Mouse (Mus musculus) thymus, adult 2 months (tissue): ENCODE measurements around the gene Slpi.

Source experiments
- CTCF ChIP-seq: fragments of 200-500 bp; IDR thresholded peaks from 2 replicates; pipeline ENCODE4 v1.5.1; 2012; ENCODE audit warnings: mild to moderate bottlenecking, control low read depth, low read length, moderate library complexity, borderline replicate concordance; ENCODE audit not compliant: control insufficient read depth, poor library complexity, insufficient read depth; ENCODE audit errors: extremely low read depth
- POLR2A ChIP-seq: fragments of 200-500 bp; IDR thresholded peaks from 2 replicates; pipeline ENCODE4 v1.6.1; 2012; ENCODE audit warnings: mild to moderate bottlenecking, low read length, control low read depth, moderate library complexity; ENCODE audit not compliant: control insufficient read depth, poor library complexity, insufficient read depth; ENCODE audit errors: extremely low read depth

- TF ChIP-seq CTCF, result no peak
- TF ChIP-seq POLR2A, result no peak
Observed at GRCm38 (mm10) chr2:164418308-164418875, 29.5 kb upstream of the Slpi start.
